Mouse (Mus musculus): ENCODE results near the gene Cox10.

DNA sequence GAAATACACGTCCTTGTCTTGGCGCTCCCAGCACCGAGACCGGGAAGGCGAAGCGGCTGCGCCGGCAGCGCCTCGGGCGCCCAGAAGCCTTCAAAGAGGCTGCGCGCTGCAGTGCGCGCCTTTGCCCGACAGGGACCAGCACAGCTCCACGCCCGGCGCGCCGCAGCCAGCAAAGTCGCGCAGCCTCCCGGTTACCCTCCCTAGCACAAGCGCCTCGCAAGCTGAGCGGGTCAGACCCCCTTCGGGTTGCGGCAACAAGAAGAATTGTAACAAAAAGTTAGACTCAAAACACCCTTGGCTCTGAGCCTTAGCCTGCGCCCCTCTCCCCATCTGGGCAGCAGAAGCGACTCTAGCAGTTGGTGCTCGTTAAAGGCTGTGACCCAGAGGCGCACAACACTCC, 158.7 kb downstream of the Cox10 start:
- TF ChIP-seq GATA1 (IDR thresholded peaks at IDR 0.05; ENCODE audit: low read length) (no peak), TAL1 (IDR thresholded peaks at IDR 0.05; ENCODE audit: low read length) (no peak)
